Mouse (Mus musculus) cortical plate, adult 2 months (tissue): ENCODE measurements around the gene Fam161b. TPM values are rescaled to one million over a fixed set of nuclear protein-coding genes. Genes with fewer than 3 reads are reported as not detected.

Experiments used
- H3K27ac ChIP-seq: fragments of 200-500 bp; 2 replicates; pipeline ENCODE4 v1.5.1; 2012; ENCODE audit warnings: low read length, control low read depth, inconsistent platforms; ENCODE audit not compliant: insufficient read depth
- H3K4me1 ChIP-seq: fragments of 200-500 bp; 2 replicates; pipeline ENCODE4 v1.6.1; 2011; ENCODE audit warnings: low read length; ENCODE audit not compliant: control insufficient read depth, insufficient read depth
- H3K4me3 ChIP-seq: fragments of 200-500 bp; 2 replicates; pipeline ENCODE4 v1.5.1; 2011; ENCODE audit warnings: mild to moderate bottlenecking, low read length, control low read depth; ENCODE audit not compliant: insufficient read depth
- CTCF ChIP-seq: fragments of 200-500 bp; IDR thresholded peaks from 2 replicates; pipeline ENCODE4 v1.5.1; 2011; ENCODE audit warnings: mild to moderate bottlenecking, control low read depth, low read length; ENCODE audit not compliant: insufficient read depth; ENCODE audit errors: extremely low read depth
- POLR2A ChIP-seq: fragments of 200-500 bp; IDR thresholded peaks from 2 replicates; pipeline ENCODE4 v1.6.1; 2011; ENCODE audit warnings: mild to moderate bottlenecking, low read length, control low read depth; ENCODE audit not compliant: insufficient read depth; ENCODE audit errors: extremely low read depth
- polyA plus RNA-seq: library from polyadenylated mRNA; depleted of rRNA; stranded (reverse); fragments of >200 nt; gene quantifications from 2 replicates; pipeline ENCODE4 v1.2.3, GENCODE M21; 2012

Gene Fam161b
- polyA plus RNA-seq, 1 experiment: 15.6 TPM

DNA sequence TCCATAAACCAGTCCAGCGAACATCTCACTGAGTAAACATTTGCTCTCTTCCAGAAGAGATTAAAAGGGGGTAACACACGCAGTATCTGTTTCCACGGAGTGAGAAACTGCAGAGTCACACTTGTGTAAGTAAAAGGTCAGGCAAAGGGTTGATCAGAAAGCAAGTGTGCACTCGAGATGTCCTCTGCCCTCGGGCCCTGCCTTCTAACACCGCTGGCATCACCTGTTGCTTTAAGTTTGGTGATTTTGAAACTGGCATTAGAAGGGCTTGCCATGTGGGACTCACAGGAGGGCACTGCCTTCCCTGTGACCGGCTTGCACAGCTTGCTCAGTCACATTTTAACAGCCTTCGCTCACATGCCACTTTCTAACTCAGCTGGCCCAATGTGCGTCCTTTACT lies 38.0 kb upstream of the Fam161b start:
- peak overlapping the region; percentile 37; the same call in 1 of the 2 replicates for H3K27ac ChIP-seq
- no peaks in the 10 kb centered on the region for H3K4me1 ChIP-seq
- H3K4me3 ChIP-seq: no peak overlapping the region
- TF ChIP-seq POLR2A: no peak
- no peak for TF ChIP-seq CTCF

- Histone ChIP-seq H3K4me3 (no peak overlapping the region), H3K27ac (no peak overlapping the region), H3K4me1 (no peaks in the 10 kb centered on the region)
- TF ChIP-seq POLR2A (no peak), CTCF (no peak)
Measured at GRCm38 (mm10) chr12:84399135-84399534, 37.5 kb upstream of the Fam161b start.

DNA sequence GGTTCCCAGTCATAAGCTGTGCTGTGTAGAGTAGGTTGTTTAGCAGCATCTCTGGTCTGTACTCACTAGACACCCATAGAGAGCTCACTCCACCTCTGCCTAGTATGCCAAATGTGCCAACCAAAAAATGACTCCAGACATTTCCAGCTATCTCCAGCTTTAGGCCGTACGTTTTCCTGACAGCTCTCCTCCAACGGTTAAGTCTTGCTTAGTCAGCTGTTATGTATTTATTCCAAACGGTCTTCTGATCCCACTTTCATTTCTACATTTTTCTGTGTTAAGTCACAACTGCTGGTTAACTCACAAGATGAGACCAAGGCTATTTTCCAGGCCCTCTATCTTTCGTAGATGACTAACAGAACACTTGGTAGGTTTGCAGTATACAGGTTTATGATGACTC lies 37.0 kb upstream of the Fam161b start:
- Histone ChIP-seq H3K27ac (no peak overlapping the region), H3K4me3 (no peak overlapping the region)
- no peak for TF ChIP-seq POLR2A

DNA sequence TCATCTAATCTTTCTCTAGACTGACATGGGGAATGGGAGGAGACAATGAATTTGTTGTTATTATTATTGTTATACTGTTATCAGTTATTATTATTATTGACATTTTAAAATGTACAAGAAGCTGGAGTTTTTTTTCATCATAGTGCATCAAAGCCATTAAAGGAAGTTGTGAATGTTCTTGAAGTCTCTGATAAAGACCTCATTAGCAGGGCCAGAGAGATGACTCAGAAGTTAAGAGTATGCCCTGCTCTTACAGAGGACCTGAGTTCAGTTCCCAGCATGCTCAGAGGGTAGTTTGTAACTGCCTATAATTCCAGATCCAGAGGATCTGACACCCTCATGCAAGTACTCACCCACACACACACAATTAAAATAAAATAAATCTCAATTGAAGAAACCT lies 36.1 kb upstream of the Fam161b start:
- no peak for TF ChIP-seq CTCF
- TF ChIP-seq POLR2A: no peak
- no peaks in the 10 kb centered on the region for H3K4me1 ChIP-seq
- no peak overlapping the region for H3K27ac ChIP-seq
- H3K4me3 ChIP-seq: no peak overlapping the region

More for the DNA sequence above, 37.0 kb upstream of the Fam161b start:
- H3K4me1 ChIP-seq: no peaks in the 10 kb centered on the region

DNA sequence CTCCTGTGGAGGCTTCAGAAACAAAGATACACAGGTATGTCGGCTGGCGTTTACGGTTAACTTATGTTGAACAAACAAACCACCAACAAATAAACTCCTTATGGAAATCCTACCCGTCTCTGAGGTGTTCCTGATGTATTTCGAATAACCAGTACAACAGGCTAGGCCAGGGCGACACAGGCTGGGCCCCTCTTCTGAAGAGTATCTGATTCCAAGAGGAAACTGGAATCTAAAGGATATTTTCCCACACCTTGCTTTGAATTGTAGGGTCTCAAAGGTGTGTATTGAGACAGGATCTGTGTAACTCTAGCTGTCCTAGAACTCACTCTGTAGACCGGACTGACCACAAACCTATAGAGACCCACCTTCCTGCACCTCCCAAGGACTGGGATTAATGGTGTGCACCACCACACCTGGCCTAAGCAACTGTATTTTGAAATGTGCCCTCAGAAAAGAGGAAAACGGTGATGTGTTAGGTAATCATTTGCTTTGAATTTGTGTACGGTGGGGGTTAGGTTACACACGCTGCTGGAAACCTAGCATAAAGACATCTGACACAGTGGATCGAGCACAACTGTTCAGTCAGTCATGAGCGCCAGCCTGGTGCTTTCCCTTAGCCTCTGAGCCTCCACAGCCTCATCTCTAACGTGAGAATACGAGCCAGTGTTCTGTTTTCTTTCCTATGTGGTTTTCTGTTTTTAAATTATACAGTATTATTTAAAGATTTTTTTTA lies 35.5 kb upstream of the Fam161b start:
- no peaks in the 10 kb centered on the region for H3K4me1 ChIP-seq
- TF ChIP-seq CTCF: no peak
- no peak for TF ChIP-seq POLR2A
- no peak overlapping the region for H3K4me3 ChIP-seq
- H3K27ac ChIP-seq: no peak overlapping the region

GRCm38 (mm10) chr12:84393847-84394246 lies 32.2 kb upstream of the Fam161b start:
- no peak overlapping the region for H3K4me3 ChIP-seq
- H3K27ac ChIP-seq: no peak overlapping the region
- no peaks in the 10 kb centered on the region for H3K4me1 ChIP-seq
- TF ChIP-seq POLR2A: no peak
- TF ChIP-seq CTCF: no peak

GRCm38 (mm10) chr12:84392681-84393080 lies 31.0 kb upstream of the Fam161b start:
- Histone ChIP-seq H3K4me3 (no peak overlapping the region), H3K4me1 (no peaks in the 10 kb centered on the region), H3K27ac (no peak overlapping the region)
- TF ChIP-seq POLR2A (no peak), CTCF (no peak)

DNA sequence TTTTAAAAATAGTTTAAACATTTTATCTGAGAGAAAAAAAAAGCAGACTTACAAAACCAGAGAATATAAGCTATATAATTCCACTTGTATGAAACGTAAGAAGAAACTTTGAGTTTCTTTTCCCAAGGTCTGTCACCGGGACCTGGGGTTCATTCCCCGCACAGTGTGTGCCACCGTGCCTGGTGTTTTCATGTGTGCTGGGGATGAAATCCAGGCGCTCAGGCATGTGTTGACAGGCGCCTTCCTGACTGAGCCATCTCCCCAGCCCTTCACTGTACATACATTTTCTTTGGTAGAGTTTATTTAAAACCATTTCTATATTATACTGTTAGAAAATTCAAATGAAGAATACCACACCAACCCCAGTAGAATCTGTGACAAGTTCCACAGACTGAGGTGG lies 28.7 kb upstream of the Fam161b start:
- Histone ChIP-seq H3K27ac (no peak overlapping the region), H3K4me3 (no peak overlapping the region), H3K4me1 (no peaks in the 10 kb centered on the region)
- no peak for TF ChIP-seq POLR2A
- no peak for TF ChIP-seq CTCF

DNA sequence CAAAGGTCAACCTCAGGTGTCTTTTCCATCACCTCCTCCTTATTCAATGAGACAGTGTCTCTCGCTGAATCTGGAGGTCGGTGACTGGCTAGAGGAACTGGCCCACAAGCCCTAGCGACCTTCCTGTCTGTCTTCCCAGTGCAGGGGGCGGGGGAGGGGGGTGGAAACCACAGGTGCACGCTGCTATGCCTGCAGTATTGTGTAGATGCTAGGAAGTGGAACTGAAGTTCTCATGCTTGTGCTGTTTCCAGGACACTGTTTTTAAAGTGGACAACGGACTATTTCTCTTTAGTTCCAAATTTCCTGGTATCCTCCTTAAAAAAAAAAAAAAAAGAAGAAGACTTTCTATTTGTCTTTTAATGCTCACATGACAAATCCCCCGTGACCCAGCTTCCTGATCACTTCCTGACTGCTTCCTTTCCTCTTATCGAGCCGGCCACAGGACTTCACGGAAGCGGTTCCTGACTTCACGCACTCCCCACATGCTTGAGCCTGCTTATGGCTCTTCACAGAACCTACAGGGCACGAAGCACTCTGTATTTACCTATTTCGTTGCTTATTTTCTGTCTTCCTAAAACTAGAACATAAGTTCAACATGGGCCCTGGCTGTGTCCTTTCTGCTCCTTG lies 27.3 kb upstream of the Fam161b start:
- H3K27ac ChIP-seq: no peak overlapping the region
- no peaks in the 10 kb centered on the region for H3K4me1 ChIP-seq
- no peak for TF ChIP-seq CTCF
- no peak for TF ChIP-seq POLR2A
- no peak overlapping the region for H3K4me3 ChIP-seq

DNA sequence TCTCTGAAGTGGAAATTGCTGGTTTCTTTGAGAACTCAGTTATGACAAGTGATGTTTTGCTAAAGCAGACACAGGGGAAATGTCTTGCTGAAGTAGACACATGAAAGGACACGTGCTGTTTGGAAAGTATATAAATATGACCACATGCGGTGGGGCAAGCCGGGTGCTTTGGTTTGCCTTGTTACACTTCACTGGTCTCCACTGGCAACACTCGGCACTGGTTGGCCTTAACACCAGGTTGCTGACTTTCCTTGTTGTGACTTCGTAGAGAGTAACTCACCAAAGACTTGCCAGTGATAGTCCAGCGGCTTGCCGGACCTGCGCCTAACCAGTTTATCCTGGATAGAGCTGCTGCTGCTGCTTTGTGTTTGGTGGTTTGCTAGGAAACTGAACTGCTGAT lies 26.5 kb upstream of the Fam161b start:
- TF ChIP-seq POLR2A (no peak), CTCF (no peak)
- H3K4me1 ChIP-seq: no peaks in the 10 kb centered on the region
- H3K4me3 ChIP-seq: no peak overlapping the region
- no peak overlapping the region for H3K27ac ChIP-seq

DNA sequence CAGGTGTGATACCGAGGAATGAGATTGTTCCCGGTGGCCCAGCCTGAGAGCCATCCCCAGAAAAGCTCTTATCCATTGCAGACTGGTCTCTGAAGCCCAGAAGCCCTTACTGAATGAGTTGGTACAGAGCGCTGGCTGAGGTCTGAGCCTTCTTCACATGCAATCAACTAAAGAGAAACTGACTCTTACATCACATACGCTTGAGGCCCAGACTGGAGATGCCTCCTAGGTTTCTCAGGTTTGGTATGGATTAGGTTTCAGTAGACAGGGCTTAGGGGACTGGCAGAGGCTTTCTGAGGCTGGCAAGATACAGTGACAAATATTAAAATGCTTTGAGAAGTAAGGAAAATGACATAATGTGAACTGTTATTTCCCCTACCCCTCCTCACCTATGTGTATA lies 23.8 kb upstream of the Fam161b start:
- TF ChIP-seq CTCF (no peak), POLR2A (no peak)

More for the DNA sequence above, 23.8 kb upstream of the Fam161b start:
- H3K4me1 ChIP-seq: no peaks in the 10 kb centered on the region
- H3K27ac ChIP-seq: no peak overlapping the region
- no peak overlapping the region for H3K4me3 ChIP-seq
